Mouse (Mus musculus) regulatory T cell (primary cell): Measurements from ENCODE around the gene Olfr1322.

ENCODE experiments used
- in situ Hi-C: fragments of 300-600 bp; cut with MboI, MseI; formaldehyde crosslinking; loops from one replicate; pipeline ENCODE4 v1.15.1; 2025; ENCODE audit warnings: high pct_unique_total_duplicates

The Olfr1322 gene

DNA sequence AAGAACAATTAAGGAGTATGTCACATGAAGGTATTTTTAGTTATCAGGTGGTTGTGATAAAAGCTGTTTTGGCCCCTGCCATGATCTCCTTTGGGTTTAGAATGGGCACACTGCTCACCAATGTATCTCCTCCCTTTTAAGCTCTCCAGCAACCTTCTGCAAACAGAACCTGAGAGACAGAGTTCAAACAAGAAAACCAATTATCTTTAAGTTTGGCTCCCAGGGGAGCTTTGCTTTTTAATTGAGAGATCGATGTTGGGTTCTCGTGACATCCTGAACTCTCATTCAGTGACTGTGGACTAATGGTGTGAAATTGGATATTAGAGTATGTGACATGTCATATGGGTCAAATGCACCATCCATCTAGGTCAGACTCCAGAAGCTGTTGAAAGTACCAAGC, at the start of gene Olfr1322:
Gene Olfr1322, minus strand, starts transcription at position 101 of the 400 bp plus-strand sequence.
- in situ Hi-C loops: no loop called here

DNA sequence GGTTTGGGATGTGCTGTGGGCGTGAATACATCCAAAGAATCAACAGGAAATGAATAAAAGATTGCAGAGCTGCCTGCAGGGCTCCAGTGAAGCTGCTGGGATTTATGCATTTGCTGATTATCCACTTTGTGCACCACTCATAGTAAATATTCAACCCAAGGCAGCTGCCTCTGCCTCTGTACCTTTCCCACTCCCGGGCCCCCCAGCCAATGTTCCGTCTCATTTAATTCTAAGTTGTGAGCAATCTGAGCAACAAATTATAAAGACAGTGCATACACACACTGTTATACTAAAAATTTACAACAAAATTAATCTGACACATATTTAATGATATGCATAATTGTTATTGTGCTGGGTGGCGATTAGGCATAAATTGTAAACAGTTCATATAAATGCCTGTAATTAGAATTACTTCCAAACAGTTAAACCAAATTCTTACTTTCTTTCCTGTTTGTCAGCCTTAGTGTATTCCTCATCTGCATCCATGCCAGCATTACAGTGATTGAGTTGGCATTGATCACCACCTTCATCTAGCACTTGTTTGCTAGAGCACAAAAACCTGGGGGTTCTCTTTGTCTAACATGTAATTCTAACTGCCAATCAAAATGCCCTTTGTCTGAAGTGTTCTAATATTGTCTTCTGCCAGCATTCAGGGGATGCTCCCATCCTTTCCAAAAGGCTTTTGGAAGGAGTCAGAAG, 13.5 kb downstream of the Olfr1322 start:
- in situ Hi-C loops: no loop called here
